Comparison of ENCODE assay signal across 9 mouse cellular contexts in the genomic region with DNA sequence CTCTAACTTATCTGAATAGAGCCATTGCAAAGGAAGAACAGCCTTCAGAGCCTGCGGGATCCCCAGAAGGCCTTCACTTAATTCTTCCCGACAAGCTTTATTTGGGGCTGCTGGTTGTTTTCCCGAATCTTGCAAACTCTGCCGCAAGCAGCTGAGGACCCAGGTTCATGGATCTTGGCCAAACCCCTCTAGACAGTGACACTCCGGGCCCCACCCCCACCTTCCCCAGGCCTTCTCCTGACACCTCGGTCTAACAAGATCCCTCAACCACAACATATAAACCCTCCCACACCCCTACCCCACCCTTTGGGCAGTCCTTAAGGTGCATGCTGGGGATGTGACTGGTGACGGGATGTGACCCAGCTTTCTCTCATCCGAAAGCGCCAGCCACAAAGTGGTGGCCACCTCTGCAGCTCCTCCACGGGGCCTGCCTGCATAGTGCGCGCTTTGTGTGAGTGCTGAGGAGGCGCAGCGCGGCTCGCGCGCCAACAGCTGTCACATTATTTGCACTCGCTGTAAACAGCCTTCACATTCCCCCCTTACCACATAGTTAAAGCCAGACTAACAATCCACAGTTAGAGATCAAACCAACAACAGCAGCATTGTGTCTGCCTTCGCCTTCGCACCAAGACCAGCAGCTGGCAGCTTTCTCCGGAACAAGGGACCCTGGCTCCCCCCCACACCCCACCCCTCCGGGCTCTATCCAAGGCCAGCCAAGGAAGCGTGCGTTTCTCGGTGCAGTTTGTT.
DNase-seq lines count a peak whose midpoint lies in the region; ATAC-seq and TF ChIP-seq lines count a peak whose summit lies in the region.
"Had no signal": no experiment of that assay in that cellular context is flagged by ENCODE, and none has a peak within 500 bp of the region (broad histone marks: within the 10 kb centered on the region; RNA-seq: fewer than 3 reads in every experiment).

No protein-coding gene starts in this region.

- no peaks in the 10 kb centered on the region for H3K36me3 ChIP-seq in heart, postnatal 0 days (replicated peaks; ENCODE audit: control insufficient read depth, insufficient read depth, low read length)
- no peaks in the 10 kb centered on the region for H3K36me3 ChIP-seq in stomach, postnatal 0 days (ENCODE audit: control insufficient read depth, insufficient read depth, low read length)
- H3K36me3 ChIP-seq: liver, embryonic 15.5 days had no signal

- DNase-seq in layer of hippocampus, adult 9-11 months = peak; percentile 59
- DNase-seq in layer of hippocampus, adult 9-10 months (ENCODE audit: low spot score) = no peak
- peak; percentile 81 for DNase-seq in brain, adult 2 months (ENCODE audit: low read depth, low spot score)
- no peak for DNase-seq in heart, postnatal 0 days (ENCODE audit: low spot score)
- peak; percentile 86 for DNase-seq in lung, postnatal 10 days
- peak; percentile 44 for DNase-seq in stomach, postnatal 0 days (ENCODE audit: low spot score)
- no peak for DNase-seq in c-Kit-positive CD71-positive TER-119-positive erythroid progenitor cells, embryonic 14.5 days (ENCODE audit: low spot score)

- H3K4me1 ChIP-seq in heart, postnatal 0 days (ENCODE audit: control insufficient read depth, insufficient read depth) = peaks cover 39% of the 10 kb centered on the region
- H3K4me1 ChIP-seq in stomach, postnatal 0 days (replicated peaks; ENCODE audit: control insufficient read depth, insufficient read depth) = no peaks in the 10 kb centered on the region; the same call in 1 of the 2 replicates

- TF ChIP-seq EP300 in heart, postnatal 0 days (IDR thresholded peaks at IDR 0.05; ENCODE audit: low read depth) = no peak
- no peak for TF ChIP-seq EP300 in stomach, postnatal 0 days (optimal IDR thresholded peaks at IDR 0.05)

- H3K9ac ChIP-seq in heart, postnatal 0 days (replicated peaks; ENCODE audit: low read depth, low read length) = peak overlapping the region; percentile 16; the same call in 1 of the 2 replicates
- no peak overlapping the region for H3K9ac ChIP-seq in stomach, postnatal 0 days (ENCODE audit: low read length)
- H3K9ac ChIP-seq: liver, embryonic 15.5 days had no signal

- no peak overlapping the region for H3K27ac ChIP-seq in heart, postnatal 0 days (ENCODE audit: low read depth)
- 0 out of 2 replicates have a peak overlapping the region, but pooled peaks have one; percentile 25 for H3K27ac ChIP-seq in stomach, postnatal 0 days (replicated peaks)
- H3K27ac ChIP-seq: liver, embryonic 15.5 days had no signal

- no peaks in the 10 kb centered on the region for H3K9me3 ChIP-seq in heart, postnatal 0 days (replicated peaks; ENCODE audit: control insufficient read depth, low read length)
- H3K9me3 ChIP-seq in stomach, postnatal 0 days (ENCODE audit: control insufficient read depth, low read length) = no peaks in the 10 kb centered on the region
- H3K9me3 ChIP-seq: liver, embryonic 15.5 days had no signal

- H3K27me3 ChIP-seq in heart, postnatal 0 days (ENCODE audit: control insufficient read depth, insufficient read depth, low read length) = peaks cover 3% of the 10 kb centered on the region; the same call in 1 of the 2 replicates
- no peaks in the 10 kb centered on the region for H3K27me3 ChIP-seq in stomach, postnatal 0 days (ENCODE audit: control insufficient read depth, insufficient read depth, low read length)

- no peak for TF ChIP-seq CTCF in heart, postnatal 0 days (IDR thresholded peaks at IDR 0.05; ENCODE audit: low read depth)
- TF ChIP-seq CTCF in stomach, postnatal 0 days (IDR thresholded peaks at IDR 0.05; ENCODE audit: low read depth) = peak; percentile 35; the same call in 1 of the 2 replicates

- WGBS in heart, postnatal 0 days = 10% methylated on average over 26 of the region's 26 CpGs
- 6% methylated on average over 24 of the region's 26 CpGs for WGBS in stomach, postnatal 0 days

- ATAC-seq in heart, postnatal 0 days (ENCODE audit: insufficient read depth, low read depth) = no peak
- ATAC-seq in stomach, postnatal 0 days (ENCODE audit: low FRiP score, low TSS enrichment) = peak; percentile 69
- ATAC-seq in erythroblast, adult 5-6 weeks (replicated peaks; ENCODE audit: low FRiP score, poor library complexity, severe bottlenecking) = no peak

- H3K4me2 ChIP-seq in heart, postnatal 0 days (ENCODE audit: low read depth, low read length) = peak overlapping the region; percentile 15
- H3K4me2 ChIP-seq in stomach, postnatal 0 days (replicated peaks; ENCODE audit: low read depth) = peak overlapping the region; percentile 25
- H3K4me2 ChIP-seq: liver, embryonic 15.5 days had no signal

- H3K4me3 ChIP-seq in heart, postnatal 0 days (ENCODE audit: low read depth, low read length) = no peak overlapping the region
- no peak overlapping the region for H3K4me3 ChIP-seq in stomach, postnatal 0 days (ENCODE audit: low read depth, low read length)
- H3K4me3 ChIP-seq: liver, embryonic 15.5 days had no signal

Comparison
In these comparisons a context has a peak if more than half of its experiments do, and no peak if none do; other contexts are left out.
1. DNase-seq: peak in layer of hippocampus, adult 9-11 months (single experiment), brain, adult 2 months (single experiment), lung, postnatal 10 days (single experiment) and stomach, postnatal 0 days (single experiment); none in layer of hippocampus, adult 9-10 months (single experiment), heart, postnatal 0 days (single experiment) and c-Kit-positive CD71-positive TER-119-positive erythroid progenitor cells, embryonic 14.5 days (single experiment).